Mouse (Mus musculus) B cell, adult 62 days (primary cell): ENCODE results near the gene Gm44805. TPM values are rescaled to one million over a fixed set of nuclear protein-coding genes. Genes with fewer than 3 reads are reported as not detected.

Experiments used
- total RNA-seq: library from RNA; stranded (reverse); gene quantifications from 4 replicates; pipeline ENCODE4 v1.2.4, GENCODE M21; 2023

Gene Gm44805
- not detected in 4 replicates for total RNA-seq

DNA sequence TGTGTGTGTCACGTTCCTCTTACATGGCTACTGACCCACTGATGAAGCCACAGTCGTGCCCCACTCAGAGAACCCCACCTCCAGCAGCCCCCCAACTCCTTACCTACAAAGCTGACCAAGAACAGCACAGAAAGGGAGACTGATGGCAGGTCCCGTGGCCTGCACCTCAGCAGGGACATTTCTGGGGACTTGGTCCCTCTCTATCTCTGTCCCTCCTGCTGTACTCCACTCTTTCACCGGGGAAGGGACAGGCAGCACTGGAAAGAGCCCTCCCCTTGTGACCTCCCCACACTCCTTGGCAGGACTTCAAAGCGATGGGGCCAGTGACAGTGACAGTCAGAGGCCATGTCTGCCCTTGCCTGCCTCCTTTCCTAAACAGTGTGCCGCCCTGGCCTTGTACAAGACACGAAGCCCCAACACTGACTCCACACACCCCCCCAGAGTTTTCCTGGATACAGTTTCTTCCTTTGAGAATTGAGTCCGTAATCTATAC, at the start of gene Gm44805, which contains the start of gene Apoc4:
TSS of gene Gm44805 (minus strand) at position 222 of the 493 bp plus-strand sequence.
TSS of gene Apoc4 (minus strand) at position 278 of the 493 bp plus-strand sequence.

GRCm38 (mm10) chr7:19715239-19716054, 34.2 kb upstream of the Gm44805 start, which contains the start of gene Tomm40:
Gene Tomm40 (minus strand): TSS chr7:19715438.

GRCm38 (mm10) chr7:19698907-19699826, 17.9 kb upstream of the Gm44805 start, which contains the start of gene Apoe:
Gene Apoe (minus strand): TSS chr7:19699188.

GRCm38 (mm10) chr7:19691873-19692865, 10.9 kb upstream of the Gm44805 start, which contains the start of gene Apoc1:
Gene Apoc1 (minus strand): TSS chr7:19692660.

DNA sequence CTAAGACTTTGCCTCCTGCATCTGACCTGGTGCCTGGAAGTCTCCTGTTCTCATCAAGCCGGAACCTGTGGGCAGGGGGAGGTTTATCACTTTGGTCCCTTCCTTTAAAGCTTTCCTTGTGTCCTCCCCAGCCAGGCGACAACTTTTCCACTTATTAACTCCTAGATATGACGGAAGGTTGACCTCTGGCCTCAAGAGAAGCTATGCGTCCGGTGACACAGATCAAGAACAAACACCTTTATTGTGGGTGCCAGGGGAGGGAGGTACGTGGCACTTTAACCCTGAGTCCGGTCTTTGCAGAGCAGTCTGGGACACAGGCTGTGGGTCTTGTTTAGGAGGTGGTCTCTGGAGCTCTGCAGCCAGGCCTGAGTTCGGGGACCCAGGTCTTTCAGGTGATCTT, 3.4 kb downstream of the Gm44805 start, which contains the start of gene Apoc2:
TSS of gene Apoc2 (minus strand) at position 70 of the 400 bp plus-strand sequence.

GRCm38 (mm10) chr7:19664955-19665841, 16.0 kb downstream of the Gm44805 start, which contains the start of gene Clptm1:
Gene Clptm1 (minus strand): TSS chr7:19665033.

GRCm38 (mm10) chr7:19629361-19629734, 51.9 kb downstream of the Gm44805 start, which contains the start of gene Relb:
Gene Relb (minus strand): TSS chr7:19629438.

Other genes starting within 250 kb of the Gm44805 start
- gene Mark4, start 222.6 kb downstream of the Gm44805 start, total RNA-seq = 26.4 to 33.1 TPM (median 28.6 TPM) in 4 replicates
- not detected in 4 replicates for gene Exoc3l2, start 218.1 kb downstream of the Gm44805 start, total RNA-seq
- gene Bloc1s3, start 173.1 kb downstream of the Gm44805 start, total RNA-seq = 3.1 to 5.3 TPM (median 4.6 TPM) in 4 replicates
- gene Trappc6a, start 173.0 kb downstream of the Gm44805 start, total RNA-seq = 27.9 to 35.9 TPM (median 30.9 TPM) in 4 replicates
- gene Nkpd1, start 163.6 kb downstream of the Gm44805 start, total RNA-seq = 0.31 to 0.78 TPM (median 0.53 TPM) in 4 replicates
- 55.1 to 64.0 TPM (median 60.2 TPM) in 4 replicates for gene Ppp1r37, start 118.3 kb downstream of the Gm44805 start, total RNA-seq
- 9.7 to 13.7 TPM (median 12.6 TPM) in 4 replicates for gene Zfp296, start 104.1 kb downstream of the Gm44805 start, total RNA-seq
- 72.4 to 80.4 TPM (median 77.1 TPM) in 4 replicates for gene Gemin7, start 103.8 kb downstream of the Gm44805 start, total RNA-seq
- gene Clasrp, start 76.9 kb downstream of the Gm44805 start, total RNA-seq = 94.5 to 107 TPM (median 98.1 TPM) in 4 replicates
- gene Relb, start 52.0 kb downstream of the Gm44805 start, total RNA-seq = 113 to 122 TPM (median 116 TPM) in 4 replicates
- gene Clptm1, start 16.4 kb downstream of the Gm44805 start, total RNA-seq = 64.7 to 85.0 TPM (median 67.9 TPM) in 4 replicates
- not detected in 4 replicates for gene Apoc2, start 3.5 kb downstream of the Gm44805 start, total RNA-seq
- gene Apoc4, start 56 bp upstream of the Gm44805 start, total RNA-seq = not detected in 4 replicates
- gene Apoc1, start 11.2 kb upstream of the Gm44805 start, total RNA-seq = not detected in 4 replicates
- gene Apoe, start 17.8 kb upstream of the Gm44805 start, total RNA-seq = 69.0 to 80.2 TPM (median 73.6 TPM) in 4 replicates
- 52.4 to 61.9 TPM (median 55.5 TPM) in 4 replicates for gene Tomm40, start 34.0 kb upstream of the Gm44805 start, total RNA-seq
- gene Nectin2, start 69.1 kb upstream of the Gm44805 start, total RNA-seq = not detected in 4 replicates
- gene Bcam, start 89.6 kb upstream of the Gm44805 start, total RNA-seq = not detected in 4 replicates
- gene Cblc, start 115.4 kb upstream of the Gm44805 start, total RNA-seq = 1.2 to 3.7 TPM (median 2.1 TPM) in 3 of 4 replicates, not detected in the other
- gene Bcl3, start 141.3 kb upstream of the Gm44805 start, total RNA-seq = 57.3 to 76.7 TPM (median 71.4 TPM) in 4 replicates
- not detected in 4 replicates for gene Gm19345, start 170.6 kb upstream of the Gm44805 start, total RNA-seq
- 13.2 to 20.2 TPM (median 15.3 TPM) in 4 replicates for gene Ceacam16, start 179.9 kb upstream of the Gm44805 start, total RNA-seq
- not detected in 4 replicates for gene Ceacam19, start 206.5 kb upstream of the Gm44805 start, total RNA-seq
- 18.8 to 24.1 TPM (median 21.6 TPM) in 4 replicates for gene Pvr, start 239.7 kb upstream of the Gm44805 start, total RNA-seq